Mouse (Mus musculus) brain, embryonic 14.5 days (tissue): ENCODE data around the gene Dnah2.
A peak's percentile ranks its signal among the peaks of the same experiment; 100 is the strongest.

Experiments used
- CTCF ChIP-seq: fragments of 200-500 bp; IDR thresholded peaks from 2 replicates; pipeline ENCODE4 v1.5.1; 2012; ENCODE audit warnings: inconsistent platforms, mild to moderate bottlenecking, moderate library complexity, borderline replicate concordance; ENCODE audit not compliant: insufficient read depth, insufficient read length; ENCODE audit errors: extremely low read depth
- POLR2A ChIP-seq: fragments of 200-500 bp; IDR thresholded peaks from 2 replicates; pipeline ENCODE4 v1.6.1; 2012; ENCODE audit warnings: mild to moderate bottlenecking, inconsistent platforms, borderline replicate concordance; ENCODE audit not compliant: poor library complexity, insufficient read depth, insufficient read length, severe bottlenecking; ENCODE audit errors: extremely low read depth

DNA sequence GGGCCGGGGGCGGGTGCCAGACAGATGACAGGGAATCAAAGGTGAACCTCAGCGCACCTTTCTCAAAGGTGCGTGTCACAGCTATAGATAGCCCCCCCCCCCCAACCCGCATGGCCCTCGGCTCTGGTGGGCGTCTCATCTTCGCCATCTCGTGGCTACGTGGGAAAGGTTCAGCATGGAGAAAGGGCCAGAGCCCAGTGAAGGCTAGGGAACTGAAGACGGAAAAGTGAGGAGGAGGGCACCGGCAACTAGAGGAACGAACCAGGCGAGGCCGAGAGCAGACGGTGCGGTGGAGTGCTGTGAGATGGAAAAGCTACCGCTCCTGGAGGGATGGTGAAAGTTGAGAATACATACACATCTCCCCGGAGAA, 129.5 kb downstream of the Dnah2 start:
- peak; percentile 45; the same call in 1 of the 2 replicates for TF ChIP-seq CTCF
- no peak for TF ChIP-seq POLR2A
